Mouse (Mus musculus) C2C12 (cell line): ENCODE data around the gene Romo1.

Experiments
- CTCF ChIP-seq: IDR thresholded peaks from one replicate; pipeline ENCODE4 v1.5.1; 2011; ENCODE audit not compliant: control insufficient read depth, insufficient read depth, insufficient read length
- MAX ChIP-seq: IDR thresholded peaks from one replicate; pipeline ENCODE4 v1.6.1; 2011; ENCODE audit warnings: mild to moderate bottlenecking, control low read depth
- MYOG ChIP-seq: IDR thresholded peaks from one replicate; pipeline ENCODE4 v1.6.1; 2011; ENCODE audit not compliant: control insufficient read depth, insufficient read length; ENCODE audit errors: extremely low read depth
- USF1 ChIP-seq: IDR thresholded peaks from one replicate; pipeline ENCODE4 v1.6.1; 2011; ENCODE audit warnings: low read depth, mild to moderate bottlenecking, control low read depth, moderate library complexity

DNA sequence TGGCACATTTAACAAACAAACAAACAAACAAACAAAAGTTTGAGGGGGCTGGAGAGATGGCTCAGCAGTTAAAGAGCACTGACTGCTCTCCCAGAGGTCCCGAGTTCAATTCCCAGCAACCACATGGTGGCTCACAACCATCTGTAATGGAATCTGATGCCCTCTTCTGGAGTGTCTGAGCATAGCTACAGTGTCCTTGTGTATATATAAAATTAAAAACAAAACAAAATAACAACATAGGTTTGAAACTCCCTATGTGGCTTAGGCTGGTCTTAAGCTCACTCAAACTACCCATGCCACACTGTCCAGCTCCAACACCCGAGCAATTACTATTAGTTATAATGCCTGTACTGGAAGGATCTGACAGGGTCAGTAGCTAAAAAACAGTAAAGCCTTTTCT, 1.0 kb upstream of the Romo1 start:
- TF ChIP-seq CTCF (no peak), MAX (no peak), MYOG (no peak), USF1 (no peak)
